8 mouse cellular contexts compared by ENCODE assay signal in the genomic region with DNA sequence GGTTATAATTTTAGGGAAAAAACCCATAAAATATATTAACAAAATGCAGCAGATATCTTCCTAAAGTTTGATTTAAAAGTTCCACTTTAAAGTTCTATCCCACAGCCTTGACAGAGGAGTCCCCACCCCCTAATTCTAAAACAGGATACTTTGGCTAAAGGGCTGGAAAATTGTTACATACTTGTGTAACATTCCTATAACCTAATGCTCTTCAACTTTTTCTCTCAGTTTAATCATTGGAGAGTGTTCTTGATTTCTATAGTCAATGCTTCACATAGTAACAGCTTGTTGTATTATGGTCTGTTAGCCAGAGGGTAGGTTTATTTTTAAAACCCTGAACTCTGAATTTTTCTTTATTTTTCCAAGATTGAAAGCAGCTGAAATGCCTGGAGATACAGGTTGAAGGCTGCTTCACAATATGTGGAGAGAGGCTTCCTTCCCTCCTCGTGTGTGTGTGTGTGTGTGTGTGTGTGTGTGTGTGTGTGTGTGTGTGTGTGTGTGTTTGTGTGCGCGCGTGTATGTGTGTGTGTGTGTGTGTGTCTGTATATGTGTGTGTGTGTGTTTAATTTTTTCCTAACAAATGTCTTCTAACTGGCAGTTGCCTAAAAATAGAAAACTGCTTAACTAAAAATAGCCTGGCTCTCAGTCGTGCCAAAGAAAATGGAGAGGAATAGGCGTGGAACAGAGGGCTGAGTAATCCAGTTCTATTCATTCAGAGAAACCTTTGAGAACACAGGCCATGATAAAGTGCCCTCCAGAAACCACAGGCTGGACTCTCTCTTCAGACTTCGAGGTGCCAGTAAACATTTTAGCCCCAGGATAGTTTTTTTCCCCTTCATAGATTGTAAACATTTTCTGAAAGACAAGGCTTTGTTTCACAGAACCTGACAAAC.
DNase-seq lines count a peak whose midpoint lies in the region; ATAC-seq and TF ChIP-seq lines count a peak whose summit lies in the region.

No protein-coding gene starts in this region.

- H3K27ac ChIP-seq in limb, embryonic 12.5 days: peak overlapping the region; percentile 84
- no peak overlapping the region for H3K27ac ChIP-seq in limb, embryonic 10.5 days
- peak overlapping the region; percentile 100 for H3K27ac ChIP-seq in brown adipose tissue, adult 24 weeks (replicated peaks; ENCODE audit: low read depth, low read length)
- H3K27ac ChIP-seq in forebrain, embryonic 16.5 days (ENCODE audit: low read length): peak overlapping the region; percentile 70
- no peak overlapping the region; the same call in 1 of the 2 replicates for H3K27ac ChIP-seq in midbrain, postnatal 0 days (ENCODE audit: low read depth, low read length)

- no peak for TF ChIP-seq CTCF in midbrain, postnatal 0 days (IDR thresholded peaks at IDR 0.05)

- no peaks in the 10 kb centered on the region for H3K9me3 ChIP-seq in limb, embryonic 12.5 days
- H3K9me3 ChIP-seq in limb, embryonic 10.5 days (replicated peaks): no peaks in the 10 kb centered on the region
- H3K9me3 ChIP-seq in forebrain, embryonic 16.5 days (ENCODE audit: control insufficient read depth, low read length): no peaks in the 10 kb centered on the region
- H3K9me3 ChIP-seq in midbrain, postnatal 0 days (ENCODE audit: low read length): no peaks in the 10 kb centered on the region

- no peak overlapping the region for H3K4me3 ChIP-seq in limb, embryonic 12.5 days (replicated peaks)
- no peak overlapping the region for H3K4me3 ChIP-seq in limb, embryonic 10.5 days
- H3K4me3 ChIP-seq in brown adipose tissue, adult 24 weeks (ENCODE audit: insufficient read depth, low read depth, low read length): no peak overlapping the region
- no peak overlapping the region for H3K4me3 ChIP-seq in forebrain, embryonic 16.5 days (replicated peaks; ENCODE audit: low read length)
- H3K4me3 ChIP-seq in midbrain, postnatal 0 days (ENCODE audit: low read depth, low read length): no peak overlapping the region

- H3K4me2 ChIP-seq in limb, embryonic 12.5 days: no peak overlapping the region
- 0 out of 2 replicates have a peak overlapping the region, but pooled peaks have one; percentile 19 for H3K4me2 ChIP-seq in forebrain, embryonic 16.5 days (ENCODE audit: low read length)
- H3K4me2 ChIP-seq in midbrain, postnatal 0 days (ENCODE audit: low read depth, low read length, poor library complexity, severe bottlenecking): no peak overlapping the region

- H3K4me1 ChIP-seq in limb, embryonic 12.5 days (replicated peaks): peaks cover 25% of the 10 kb centered on the region
- H3K4me1 ChIP-seq in limb, embryonic 10.5 days: peaks cover 15% of the 10 kb centered on the region
- H3K4me1 ChIP-seq in brown adipose tissue, adult 24 weeks (ENCODE audit: control insufficient read depth, insufficient read depth, insufficient read length, low read length): peaks cover 13% of the 10 kb centered on the region
- H3K4me1 ChIP-seq in forebrain, embryonic 16.5 days (replicated peaks; ENCODE audit: control insufficient read depth, insufficient read depth, low read length): peaks cover 24% of the 10 kb centered on the region
- H3K4me1 ChIP-seq in midbrain, postnatal 0 days (ENCODE audit: insufficient read depth, low read length): no peaks in the 10 kb centered on the region

- H3K27me3 ChIP-seq in limb, embryonic 12.5 days: no peaks in the 10 kb centered on the region
- no peaks in the 10 kb centered on the region for H3K27me3 ChIP-seq in limb, embryonic 10.5 days (ENCODE audit: low read depth, poor library complexity, severe bottlenecking)
- no peaks in the 10 kb centered on the region for H3K27me3 ChIP-seq in forebrain, embryonic 16.5 days (replicated peaks; ENCODE audit: control insufficient read depth, insufficient read depth, low read length)
- no peaks in the 10 kb centered on the region for H3K27me3 ChIP-seq in midbrain, postnatal 0 days (ENCODE audit: insufficient read depth, low read length)

- peak; percentile 73; the same call in 1 of the 2 replicates for ATAC-seq in limb, embryonic 12.5 days (ENCODE audit: insufficient number of reproducible peaks, insufficient read depth, low FRiP score, low TSS enrichment, low read depth)
- peak; percentile 81 for ATAC-seq in forebrain, embryonic 16.5 days
- no peak for ATAC-seq in midbrain, postnatal 0 days (ENCODE audit: low FRiP score)

- DNase-seq in limb, embryonic 10.5 days (ENCODE audit: low spot score): no peak
- DNase-seq in kidney, postnatal 25 days: peak; percentile 28 to 38
- peak; percentile 48 for DNase-seq in midbrain, postnatal 0 days (ENCODE audit: low spot score)
- no peak for DNase-seq in MN1 (ENCODE audit: low spot score)
- DNase-seq in layer of hippocampus, adult 8-10 months (ENCODE audit: low spot score in 2 of 2): no peak

- no peak overlapping the region for H3K9ac ChIP-seq in limb, embryonic 12.5 days (replicated peaks)
- H3K9ac ChIP-seq in forebrain, embryonic 16.5 days (replicated peaks; ENCODE audit: low read depth, low read length): no peak overlapping the region
- H3K9ac ChIP-seq in midbrain, postnatal 0 days (replicated peaks; ENCODE audit: low read length, poor library complexity, severe bottlenecking): no peak overlapping the region

- H3K36me3 ChIP-seq in limb, embryonic 12.5 days: no peaks in the 10 kb centered on the region
- no peaks in the 10 kb centered on the region for H3K36me3 ChIP-seq in limb, embryonic 10.5 days
- no peaks in the 10 kb centered on the region for H3K36me3 ChIP-seq in forebrain, embryonic 16.5 days (ENCODE audit: control insufficient read depth, insufficient read depth)
- H3K36me3 ChIP-seq in midbrain, postnatal 0 days (ENCODE audit: insufficient read depth, low read length): no peaks in the 10 kb centered on the region

- WGBS in limb, embryonic 12.5 days: 38% methylated on average over 6 of the region's 7 CpGs
- WGBS in limb, embryonic 10.5 days: 63% methylated on average over 7 of the region's 7 CpGs
- WGBS in forebrain, embryonic 16.5 days: 26% methylated on average over 7 of the region's 7 CpGs
- WGBS in midbrain, postnatal 0 days: 35% methylated on average over 7 of the region's 7 CpGs

Comparison
In these comparisons a context has a peak if more than half of its experiments do, and no peak if none do; other contexts are left out.
1. H3K27ac ChIP-seq: peak in limb, embryonic 12.5 days (single experiment), brown adipose tissue, adult 24 weeks (single experiment) and forebrain, embryonic 16.5 days (single experiment); none in limb, embryonic 10.5 days (single experiment) and midbrain, postnatal 0 days (single experiment).
2. DNase-seq: peak in kidney, postnatal 25 days (2 of 2) and midbrain, postnatal 0 days (single experiment); none in limb, embryonic 10.5 days (single experiment), MN1 (single experiment) and layer of hippocampus, adult 8-10 months (0 of 2).